Mouse (Mus musculus) olfactory bulb, adult 2 months (tissue): ENCODE results near the gene Hic2. TPM values are rescaled to one million over a fixed set of nuclear protein-coding genes. Genes with fewer than 3 reads are reported as not detected.

Experiments used
- H3K27ac ChIP-seq: fragments of 200-500 bp; 2 replicates; pipeline ENCODE4 v1.5.1; 2012; ENCODE audit warnings: low read depth, low read length; ENCODE audit not compliant: insufficient read depth
- H3K4me1 ChIP-seq: fragments of 200-500 bp; 2 replicates; pipeline ENCODE4 v1.6.1; 2012; ENCODE audit warnings: low read length; ENCODE audit not compliant: control insufficient read depth, insufficient read depth
- H3K4me3 ChIP-seq: fragments of 200-500 bp; 2 replicates; pipeline ENCODE4 v1.5.1; 2012; ENCODE audit warnings: mild to moderate bottlenecking, low read depth, low read length, moderate library complexity; ENCODE audit not compliant: insufficient read depth
- CTCF ChIP-seq: fragments of 200-500 bp; IDR thresholded peaks from 2 replicates; pipeline ENCODE4 v1.5.1; 2012; ENCODE audit warnings: low read depth, mild to moderate bottlenecking, low read length, moderate library complexity; ENCODE audit not compliant: insufficient read depth
- POLR2A ChIP-seq: fragments of 200-500 bp; IDR thresholded peaks from 2 replicates; pipeline ENCODE4 v1.6.1; 2012; ENCODE audit warnings: mild to moderate bottlenecking, low read depth, low read length, moderate library complexity; ENCODE audit not compliant: insufficient read depth
- WGBS: fragments of 180-500 bp; shearing (Covaris S2); methylation state at CpG from one replicate; pipeline ENCODE4 v1.1.7; 2018; 5-methylcytosine and 5-hydroxymethylcytosine counted together
- polyA plus RNA-seq: library from polyadenylated mRNA; stranded (reverse); fragments of >200 nt; gene quantifications from 2 replicates; pipeline ENCODE4 v1.2.4, GENCODE M21; 2012; ENCODE audit warnings: low replicate concordance; ENCODE audit not compliant: missing spikeins, insufficient read depth, insufficient read length

The Hic2 gene
- polyA plus RNA-seq, 1 experiment, result not detected

DNA sequence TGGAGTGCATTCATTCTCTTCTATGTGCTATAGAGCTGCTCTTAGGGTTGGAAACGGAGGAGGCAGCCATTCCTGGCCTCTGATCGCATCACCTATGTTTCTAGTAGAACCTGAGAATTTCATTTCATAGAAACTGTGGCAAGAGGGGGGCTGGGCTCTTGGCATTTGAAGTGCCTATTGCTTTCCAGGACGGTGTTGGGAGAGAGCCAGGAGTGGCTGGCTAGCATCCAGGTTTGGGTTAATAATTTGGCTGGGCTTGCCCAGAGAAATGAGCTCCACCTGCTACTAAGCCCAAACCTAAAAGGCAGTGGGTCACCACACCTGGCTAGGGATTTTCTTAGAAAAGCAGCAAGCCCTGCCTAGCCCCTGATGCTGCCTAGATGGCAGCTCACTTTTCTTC lies 18.2 kb downstream of the Hic2 start:
- H3K4me3 ChIP-seq, result no peak overlapping the region
- H3K4me1 ChIP-seq, result peaks cover 5% of the 10 kb centered on the region
- WGBS, result 54% methylated on average over 3 of the region's 3 CpGs
- TF ChIP-seq CTCF, result no peak
- TF ChIP-seq POLR2A, result no peak
- no peak overlapping the region for H3K27ac ChIP-seq

DNA sequence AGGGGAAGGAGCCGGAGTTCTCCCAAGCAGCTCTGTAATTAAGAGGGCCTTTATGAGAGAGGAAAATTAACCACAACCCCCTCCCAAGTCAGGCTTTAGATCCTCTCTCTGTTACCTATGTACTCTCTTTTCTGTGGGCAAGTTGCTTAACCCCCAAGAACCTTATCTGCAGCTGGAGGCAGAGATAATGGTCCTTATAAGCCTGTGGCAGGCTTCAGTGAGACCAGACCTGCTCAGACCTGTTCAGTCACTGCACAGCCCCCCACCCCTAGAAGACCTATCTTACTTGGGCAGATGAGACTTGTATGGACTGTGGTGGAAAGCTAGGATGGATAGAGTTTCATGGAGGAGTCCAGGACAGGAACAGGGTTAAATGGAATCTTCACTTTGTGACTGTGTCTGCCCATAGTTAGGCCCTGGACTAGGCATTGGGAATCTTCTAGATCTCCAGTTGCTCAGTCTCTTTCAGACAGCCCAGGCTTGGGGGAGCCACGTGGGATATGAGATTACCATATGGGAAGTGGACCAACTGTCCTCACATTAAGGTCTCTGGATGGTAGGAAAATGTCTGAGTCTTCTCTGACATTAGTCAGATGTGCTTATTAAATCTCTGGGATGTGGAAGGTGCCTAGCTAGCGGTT lies 18.8 kb downstream of the Hic2 start:
- Histone ChIP-seq H3K27ac (no peak overlapping the region), H3K4me1 (peaks cover 5% of the 10 kb centered on the region), H3K4me3 (no peak overlapping the region)
- WGBS, result 76% methylated on average over 3 of the region's 3 CpGs
- TF ChIP-seq POLR2A (no peak), CTCF (no peak)

DNA sequence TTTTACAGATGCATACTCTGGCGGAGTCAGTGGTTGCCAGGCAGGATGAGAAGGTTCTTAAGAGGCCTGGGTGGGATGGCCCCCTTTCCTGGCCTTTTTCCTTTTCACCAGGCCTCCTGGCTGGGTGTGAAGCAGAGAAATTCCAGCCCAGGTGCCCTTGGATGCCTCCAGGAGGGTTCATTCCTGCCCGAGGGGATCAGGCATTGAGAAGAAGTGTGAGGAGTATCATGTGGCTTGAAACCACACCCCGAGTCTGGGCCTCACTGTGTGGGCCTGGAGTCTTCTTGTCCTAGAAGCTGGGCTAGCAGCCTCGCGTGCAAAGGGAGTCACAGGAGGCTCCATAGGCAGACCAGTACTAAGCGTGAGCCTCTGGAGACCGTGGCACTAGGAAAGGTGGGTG lies 19.5 kb downstream of the Hic2 start:
- Histone ChIP-seq H3K4me3 (no peak overlapping the region), H3K4me1 (peaks cover 5% of the 10 kb centered on the region), H3K27ac (no peak overlapping the region)
- no peak for TF ChIP-seq POLR2A
- no peak for TF ChIP-seq CTCF
- WGBS, result 83% methylated on average over 7 of the region's 7 CpGs

DNA sequence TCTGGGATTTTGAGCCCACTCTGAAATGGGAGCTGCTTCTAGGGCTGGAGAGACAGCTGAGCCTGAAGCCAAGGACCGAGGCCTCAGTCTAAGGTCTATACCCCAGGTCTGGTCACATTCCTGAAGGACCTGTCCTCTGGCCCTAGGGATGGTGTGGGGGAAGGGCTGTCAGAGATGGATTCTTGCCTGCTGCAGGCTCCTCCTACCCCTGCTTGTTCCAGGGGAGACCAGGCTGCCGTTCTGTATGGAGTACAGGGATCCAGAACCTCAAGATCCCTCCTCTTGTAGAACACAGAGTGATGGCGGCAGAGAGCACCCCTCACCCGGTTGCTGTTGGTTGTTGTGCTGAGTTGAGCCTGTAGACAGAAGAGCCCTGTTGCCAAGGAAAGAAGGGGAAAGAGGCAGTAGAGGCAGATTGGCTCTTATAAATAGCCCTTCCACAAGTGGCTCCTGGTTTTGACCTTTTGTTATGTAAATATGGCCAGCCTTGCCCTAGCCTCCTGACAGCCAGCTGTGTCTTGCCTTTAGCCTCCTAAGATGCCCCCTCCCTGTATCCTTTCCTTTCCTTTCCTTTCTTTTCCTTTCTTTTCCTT lies 20.7 kb downstream of the Hic2 start:
- Histone ChIP-seq H3K4me3 (no peak overlapping the region), H3K27ac (no peak overlapping the region), H3K4me1 (peaks cover 5% of the 10 kb centered on the region)
- 44% methylated on average over 4 of the region's 4 CpGs for WGBS
- TF ChIP-seq POLR2A (no peak), CTCF (no peak)

- 58% methylated on average over 2 of the region's 2 CpGs for WGBS
- TF ChIP-seq POLR2A (no peak), CTCF (no peak)
- H3K4me1 ChIP-seq, result peaks cover 5% of the 10 kb centered on the region
- H3K4me3 ChIP-seq, result no peak overlapping the region
- no peak overlapping the region for H3K27ac ChIP-seq
These were observed 21.9 kb downstream of the Hic2 start for GRCm38 (mm10) chr16:17255270-17255669.

- TF ChIP-seq POLR2A (0 out of 2 replicates have a peak, but pooled peaks have one; percentile 8), CTCF (no peak)
- Histone ChIP-seq H3K27ac (no peak overlapping the region), H3K4me3 (no peak overlapping the region), H3K4me1 (peaks cover 5% of the 10 kb centered on the region)
- 52% methylated on average over 9 of the region's 9 CpGs for WGBS
These were observed 24.0 kb downstream of the Hic2 start for GRCm38 (mm10) chr16:17257359-17257821.

- H3K4me1 ChIP-seq, result peaks cover 3% of the 10 kb centered on the region
- 95% methylated on average over 12 of the region's 12 CpGs for WGBS
- no peak overlapping the region for H3K4me3 ChIP-seq
- no peak for TF ChIP-seq CTCF
- no peak for TF ChIP-seq POLR2A
- no peak overlapping the region for H3K27ac ChIP-seq
These were observed 25.5 kb downstream of the Hic2 start for GRCm38 (mm10) chr16:17258917-17259316.

- 91% methylated on average over 1 of the region's 1 CpGs for WGBS
- Histone ChIP-seq H3K27ac (no peak overlapping the region), H3K4me3 (no peak overlapping the region), H3K4me1 (no peaks in the 10 kb centered on the region)
- no peak for TF ChIP-seq CTCF
- no peak for TF ChIP-seq POLR2A
These were observed 28.0 kb downstream of the Hic2 start for GRCm38 (mm10) chr16:17261341-17261740.

DNA sequence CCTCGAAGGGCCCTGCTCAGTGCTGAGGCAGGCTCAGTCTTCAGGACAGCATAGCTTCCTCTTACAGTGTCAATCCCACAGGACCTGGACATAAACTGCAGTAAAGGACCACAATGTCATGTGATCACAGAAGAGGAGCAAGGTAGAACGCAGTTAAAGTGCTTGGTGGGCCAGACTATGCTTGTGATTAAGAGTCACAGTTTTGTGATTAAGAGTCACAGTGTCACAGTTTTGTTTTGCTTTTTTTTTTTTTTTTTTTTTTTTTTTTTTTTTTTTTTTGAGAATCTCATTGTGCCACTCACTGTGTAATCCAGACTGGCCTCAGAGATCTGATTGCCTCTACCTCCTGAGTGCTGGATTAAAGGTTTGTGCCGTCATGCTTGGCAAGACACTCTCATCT lies 32.7 kb downstream of the Hic2 start:
- Histone ChIP-seq H3K4me3 (no peak overlapping the region), H3K4me1 (no peaks in the 10 kb centered on the region), H3K27ac (no peak overlapping the region)
- WGBS, result 63% methylated on average over 3 of the region's 3 CpGs
- TF ChIP-seq POLR2A (no peak), CTCF (no peak)

DNA sequence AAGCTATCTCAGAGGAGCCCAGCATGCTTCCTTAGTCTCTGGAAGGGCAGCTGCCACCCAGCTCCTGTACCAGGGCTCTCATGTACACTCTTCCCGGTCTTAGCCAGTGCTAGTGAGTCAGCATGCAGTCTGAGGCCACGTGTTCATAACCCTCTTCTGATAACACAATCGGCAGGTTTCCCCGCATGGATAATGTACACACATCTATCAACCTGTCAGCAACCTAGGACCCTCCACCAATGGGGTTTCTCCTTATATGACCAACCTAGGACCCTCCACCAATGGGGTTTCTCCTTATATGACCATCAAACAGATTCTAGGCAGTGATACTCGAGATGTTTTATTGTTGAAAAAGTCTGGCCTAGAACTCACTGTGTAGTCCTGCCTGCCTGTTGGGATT lies 34.6 kb downstream of the Hic2 start:
- 83% methylated on average over 5 of the region's 5 CpGs for WGBS
- Histone ChIP-seq H3K4me1 (no peaks in the 10 kb centered on the region), H3K27ac (no peak overlapping the region), H3K4me3 (no peak overlapping the region)
- TF ChIP-seq CTCF (no peak), POLR2A (no peak)
